Mouse (Mus musculus): ENCODE data around the gene Cep290. TPM values are rescaled to one million over a fixed set of nuclear protein-coding genes. Genes with fewer than 3 reads are reported as not detected.

Cep290 gene
- polyA plus RNA-seq (2014; fragmentation: Illumina TruSeq; extraction: RNeasy Lipid Tissue Mini Kit (QIAGEN cat#74804); ENCODE audit: low read depth, low replicate concordance) = 3.9 TPM

DNA sequence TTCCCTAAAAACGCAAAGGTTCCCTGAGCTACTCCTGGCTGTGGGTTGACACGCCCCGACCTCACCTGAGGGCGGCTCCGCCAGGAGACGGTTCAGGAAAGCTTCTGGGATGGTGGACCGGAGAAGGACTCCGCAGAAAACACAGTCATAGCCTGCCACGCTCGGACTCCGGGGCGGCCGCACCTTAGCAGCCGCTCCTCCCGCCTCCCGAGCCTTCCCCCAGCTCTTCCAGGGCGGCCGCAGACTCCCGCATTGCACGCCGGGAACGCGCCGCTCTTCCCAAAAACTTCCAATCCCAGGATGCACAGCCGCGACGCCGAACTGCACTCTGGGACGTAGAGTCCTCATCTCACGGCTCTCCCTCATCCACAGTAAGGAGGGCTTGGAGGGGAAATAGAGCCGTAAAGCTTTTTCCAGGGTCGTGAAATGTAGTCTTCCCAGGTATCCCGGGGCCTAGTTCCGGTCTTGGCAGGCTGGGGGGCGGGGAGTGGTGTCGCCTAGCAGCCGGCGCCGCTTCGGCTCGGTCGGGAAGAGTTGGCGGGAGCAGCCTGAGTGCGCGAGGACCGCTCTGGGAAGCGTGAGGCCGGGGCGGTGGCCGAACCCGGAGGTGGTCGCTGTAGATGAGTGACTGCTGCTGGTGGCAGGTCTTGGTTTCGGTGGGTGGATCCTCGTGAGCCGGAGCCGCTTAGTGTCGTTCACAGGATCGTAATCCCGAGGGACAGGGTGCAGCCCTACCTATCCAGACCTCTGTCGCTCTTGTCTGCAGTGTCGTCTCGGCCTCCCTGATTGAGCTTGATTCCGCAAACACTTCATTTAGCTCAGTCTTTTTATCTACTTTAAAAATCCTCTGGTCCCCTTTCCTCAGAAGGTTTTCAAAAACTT is at the start of gene Cep290, which contains the start of gene Tmtc3:
TSS of gene Cep290 (plus strand) at position 462 of the 882 bp plus-strand sequence.
TSS of gene Tmtc3 (minus strand) at position 254 of the 882 bp plus-strand sequence.

DNA sequence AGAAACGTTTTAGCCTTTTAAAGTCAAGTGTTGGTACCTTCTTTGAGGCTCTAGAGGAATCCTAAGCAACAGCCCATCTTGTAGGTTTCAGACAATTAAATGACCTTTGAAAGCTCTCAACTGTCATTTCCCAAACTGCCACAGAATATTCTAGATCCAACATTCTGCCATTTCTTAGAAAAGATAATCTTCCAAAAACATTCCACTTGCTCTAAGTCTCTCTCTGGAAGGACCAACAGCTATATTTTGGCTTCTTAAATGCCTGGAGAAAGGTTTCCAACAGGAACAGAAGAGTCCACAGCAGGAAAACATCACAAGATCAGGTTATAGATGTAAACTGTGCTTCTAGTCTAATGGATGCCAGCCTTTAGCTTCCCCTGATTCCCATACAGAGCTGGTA is 103.0 kb downstream of the Cep290 start, which contains the start of the genes 4930430F08Rik and 1700017N19Rik:
TSS of gene 4930430F08Rik (minus strand) at position 101 of the 400 bp plus-strand sequence.
TSS of gene 1700017N19Rik (plus strand) at position 162 of the 400 bp plus-strand sequence.

Other genes with a start within 250 kb of the Cep290 start
- gene Gm4301, start 151.9 kb upstream of the Cep290 start, polyA plus RNA-seq (2014; fragmentation: Illumina TruSeq; extraction: RNeasy Lipid Tissue Mini Kit (QIAGEN cat#74804); ENCODE audit: low read depth, low replicate concordance) = not detected
- not detected for gene Gm4302, start 146.7 kb upstream of the Cep290 start, polyA plus RNA-seq (2014; fragmentation: Illumina TruSeq; extraction: RNeasy Lipid Tissue Mini Kit (QIAGEN cat#74804); ENCODE audit: low read depth, low replicate concordance)
- gene Gm4303, start 141.6 kb upstream of the Cep290 start, polyA plus RNA-seq (2014; fragmentation: Illumina TruSeq; extraction: RNeasy Lipid Tissue Mini Kit (QIAGEN cat#74804); ENCODE audit: low read depth, low replicate concordance) = not detected
- gene Gm4305, start 136.5 kb upstream of the Cep290 start, polyA plus RNA-seq (2014; fragmentation: Illumina TruSeq; extraction: RNeasy Lipid Tissue Mini Kit (QIAGEN cat#74804); ENCODE audit: low read depth, low replicate concordance) = not detected
- gene Gm4307, start 126.2 kb upstream of the Cep290 start, polyA plus RNA-seq (2014; fragmentation: Illumina TruSeq; extraction: RNeasy Lipid Tissue Mini Kit (QIAGEN cat#74804); ENCODE audit: low read depth, low replicate concordance) = not detected
- gene Gm4312, start 105.0 kb upstream of the Cep290 start, polyA plus RNA-seq (2014; fragmentation: Illumina TruSeq; extraction: RNeasy Lipid Tissue Mini Kit (QIAGEN cat#74804); ENCODE audit: low read depth, low replicate concordance) = not detected
- gene Tmtc3, start 208 bp upstream of the Cep290 start, polyA plus RNA-seq (2014; fragmentation: Illumina TruSeq; extraction: RNeasy Lipid Tissue Mini Kit (QIAGEN cat#74804); ENCODE audit: low read depth, low replicate concordance) = 10.9 TPM
- 12.2 TPM for gene 4930430F08Rik, start 102.9 kb downstream of the Cep290 start, polyA plus RNA-seq (2014; fragmentation: Illumina TruSeq; extraction: RNeasy Lipid Tissue Mini Kit (QIAGEN cat#74804); ENCODE audit: low read depth, low replicate concordance)
- gene 1700017N19Rik, start 102.9 kb downstream of the Cep290 start, polyA plus RNA-seq (2014; fragmentation: Illumina TruSeq; extraction: RNeasy Lipid Tissue Mini Kit (QIAGEN cat#74804); ENCODE audit: low read depth, low replicate concordance) = not detected

Data from liver, adult 10 weeks (tissue).